Mouse (Mus musculus) brain, embryonic 14.5 days (tissue): ENCODE measurements at regions not wholly inside any gene's neighbourhood (a gene's known extent, or its start where the extent isn't known, plus 50 kb on each side); places are given as distances from the start of the nearest gene placed in this dataset.
"Not testable (repeated sequence)": the region's sequence is repeated elsewhere in the genome, so short reads cannot be mapped to it uniquely, and the experiment has no call there.

Experiments used
- DNase-seq: peaks from one replicate; pipeline ENCODE4 v3.0.0-alpha.2; 2011; ENCODE audit warnings: low read depth
- CTCF ChIP-seq: fragments of 200-500 bp; IDR thresholded peaks from 2 replicates; pipeline ENCODE4 v1.5.1; 2012; ENCODE audit warnings: inconsistent platforms, mild to moderate bottlenecking, moderate library complexity, borderline replicate concordance; ENCODE audit not compliant: insufficient read depth, insufficient read length; ENCODE audit errors: extremely low read depth
- POLR2A ChIP-seq: fragments of 200-500 bp; IDR thresholded peaks from 2 replicates; pipeline ENCODE4 v1.6.1; 2012; ENCODE audit warnings: mild to moderate bottlenecking, inconsistent platforms, borderline replicate concordance; ENCODE audit not compliant: poor library complexity, insufficient read depth, insufficient read length, severe bottlenecking; ENCODE audit errors: extremely low read depth

DNA sequence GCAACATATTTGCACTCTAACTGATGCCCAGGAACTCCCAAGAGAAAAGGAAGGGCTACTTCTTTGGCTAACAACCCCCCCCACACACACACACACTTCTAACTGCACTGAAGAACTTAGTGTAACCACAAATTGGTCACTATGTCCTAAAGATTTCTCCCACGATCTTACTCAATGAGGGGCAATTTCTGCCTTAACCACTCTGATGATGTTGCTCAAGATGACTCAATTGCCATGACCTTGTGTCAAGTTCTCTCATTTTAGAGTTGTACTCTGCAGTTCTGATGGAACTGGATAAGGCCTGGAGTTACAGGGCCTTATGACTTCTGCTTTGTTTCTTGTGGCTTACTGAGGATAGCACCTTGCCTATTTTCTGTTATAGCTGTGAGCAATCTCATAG lies 81.7 kb downstream of the Sem1 start:
- no peak for TF ChIP-seq CTCF
- no peak for TF ChIP-seq POLR2A
- no peak for DNase-seq

DNA sequence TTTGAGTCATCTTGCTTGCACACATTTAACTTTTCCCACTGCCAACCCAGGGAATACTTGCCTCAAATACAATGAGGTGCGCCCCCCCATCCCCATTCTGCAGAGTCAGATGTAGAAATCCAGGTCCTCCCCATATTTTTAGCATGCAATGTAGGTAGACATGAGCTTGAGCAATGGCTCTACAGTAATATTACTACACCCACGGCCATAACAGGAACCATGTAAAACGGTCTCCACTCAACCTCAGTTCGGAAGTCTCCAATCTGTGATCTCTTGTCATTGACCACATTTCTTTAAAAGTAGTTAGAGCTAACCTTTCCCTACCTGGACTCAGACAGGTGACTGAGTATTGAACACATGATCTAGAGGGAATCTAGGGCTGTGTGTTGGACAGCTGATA lies 82.1 kb downstream of the Sem1 start:
- no peak for DNase-seq
- TF ChIP-seq CTCF (no peak), POLR2A (no peak)

DNA sequence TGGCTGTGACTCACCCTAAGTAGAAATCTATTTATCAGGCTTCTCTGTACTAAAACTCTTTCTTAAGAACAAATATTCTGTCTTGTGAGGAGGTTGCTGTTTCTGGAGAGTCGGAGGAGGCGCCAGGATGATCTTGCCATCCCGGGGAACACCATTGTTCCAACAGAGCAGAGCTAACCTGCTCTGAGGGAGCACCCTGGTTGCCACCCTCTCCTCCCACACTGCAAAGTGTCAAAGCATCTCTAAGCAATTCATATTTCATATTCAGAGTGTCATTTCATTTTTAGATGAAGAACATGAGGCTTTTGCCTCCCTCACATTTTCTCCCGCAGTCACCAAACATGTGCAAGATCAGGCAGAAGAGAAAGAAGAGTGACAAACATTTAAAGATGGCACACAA lies 90.3 kb downstream of the Sem1 start:
- no peak for DNase-seq
- no peak for TF ChIP-seq POLR2A
- no peak for TF ChIP-seq CTCF

DNA sequence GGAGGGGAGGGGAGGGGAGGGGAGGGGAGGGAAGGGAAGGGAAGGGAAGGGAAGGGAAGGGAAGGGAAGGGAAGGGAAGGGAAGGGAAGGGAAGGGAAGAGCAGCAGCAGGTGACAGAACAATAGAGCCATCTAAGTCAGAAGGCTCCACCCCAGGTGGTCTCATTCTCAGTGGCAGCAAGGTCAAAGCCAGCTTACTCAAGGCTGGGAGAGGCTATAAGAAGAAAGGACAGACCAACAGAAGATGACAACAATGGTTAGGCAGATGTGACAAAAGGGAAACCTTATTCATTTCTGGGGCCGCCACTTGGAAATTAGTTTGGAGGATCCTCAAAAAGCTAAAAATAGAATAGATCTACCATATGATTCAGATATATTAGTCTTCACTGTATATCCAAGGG lies 96.9 kb downstream of the Sem1 start:
- not testable (repeated sequence) for DNase-seq

DNA sequence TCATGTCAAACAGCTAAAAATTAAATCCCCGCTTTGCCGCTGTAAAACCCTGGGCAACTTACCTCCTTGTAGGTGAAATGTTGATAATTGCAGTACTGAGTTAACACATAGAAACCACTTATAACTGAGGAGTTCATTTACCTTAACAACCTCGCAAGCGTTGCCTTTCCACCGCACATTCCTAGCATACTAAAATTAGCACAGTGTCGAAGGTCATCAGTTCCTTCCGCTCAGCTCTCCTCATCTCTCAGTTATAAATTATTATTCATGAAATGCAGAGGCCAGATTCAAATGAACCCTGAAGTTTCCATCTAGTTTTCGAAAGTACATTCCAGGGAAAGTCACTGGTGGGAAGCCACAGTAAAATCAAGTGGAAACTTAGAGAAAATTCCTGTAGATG lies 108.1 kb downstream of the Sem1 start:
- TF ChIP-seq POLR2A (no peak), CTCF (no peak)
- no peak for DNase-seq

DNA sequence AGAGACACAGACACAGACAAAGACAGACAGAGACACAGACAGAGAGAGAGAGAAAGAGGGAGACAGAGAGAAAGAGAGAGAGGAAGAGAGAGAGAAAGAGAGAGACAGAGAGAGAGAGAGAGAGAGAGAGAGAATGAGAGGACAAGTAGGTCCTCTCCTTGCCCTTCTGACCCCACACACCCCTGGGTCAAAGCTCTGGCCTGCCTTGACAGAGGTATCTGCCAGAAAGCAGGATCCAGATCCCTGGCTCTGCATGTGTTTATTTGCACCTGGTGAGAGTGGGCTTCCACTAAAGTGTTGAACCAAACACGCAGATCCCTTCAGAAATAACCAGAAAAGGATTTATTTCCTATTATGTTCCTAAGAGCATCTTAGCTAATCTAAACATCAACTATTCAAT lies 110.9 kb downstream of the Sem1 start:
- DNase-seq: no peak

DNA sequence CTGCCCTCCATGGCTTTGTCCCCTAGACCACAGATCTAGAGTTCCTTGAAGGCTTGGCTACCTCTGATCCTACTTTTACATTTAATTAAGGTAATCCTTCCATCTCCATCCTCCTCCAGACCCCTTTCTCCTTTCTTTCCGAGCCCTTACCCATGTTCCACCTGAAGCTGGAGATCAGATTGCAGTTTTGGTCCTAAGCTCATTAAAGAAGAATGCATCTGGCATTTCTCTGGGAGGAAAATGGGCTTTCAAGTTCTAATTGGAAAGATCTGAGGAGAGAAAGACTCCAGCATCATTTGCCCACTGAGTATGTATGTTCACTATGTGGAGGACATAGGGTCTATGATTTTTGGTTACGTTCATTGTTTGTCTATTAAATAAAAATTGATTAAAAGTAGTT lies 112.2 kb downstream of the Sem1 start:
- DNase-seq: no peak
- TF ChIP-seq POLR2A: no peak
- no peak for TF ChIP-seq CTCF

More for the DNA sequence above, 110.9 kb downstream of the Sem1 start:
- TF ChIP-seq CTCF: no peak
- TF ChIP-seq POLR2A: no peak

DNA sequence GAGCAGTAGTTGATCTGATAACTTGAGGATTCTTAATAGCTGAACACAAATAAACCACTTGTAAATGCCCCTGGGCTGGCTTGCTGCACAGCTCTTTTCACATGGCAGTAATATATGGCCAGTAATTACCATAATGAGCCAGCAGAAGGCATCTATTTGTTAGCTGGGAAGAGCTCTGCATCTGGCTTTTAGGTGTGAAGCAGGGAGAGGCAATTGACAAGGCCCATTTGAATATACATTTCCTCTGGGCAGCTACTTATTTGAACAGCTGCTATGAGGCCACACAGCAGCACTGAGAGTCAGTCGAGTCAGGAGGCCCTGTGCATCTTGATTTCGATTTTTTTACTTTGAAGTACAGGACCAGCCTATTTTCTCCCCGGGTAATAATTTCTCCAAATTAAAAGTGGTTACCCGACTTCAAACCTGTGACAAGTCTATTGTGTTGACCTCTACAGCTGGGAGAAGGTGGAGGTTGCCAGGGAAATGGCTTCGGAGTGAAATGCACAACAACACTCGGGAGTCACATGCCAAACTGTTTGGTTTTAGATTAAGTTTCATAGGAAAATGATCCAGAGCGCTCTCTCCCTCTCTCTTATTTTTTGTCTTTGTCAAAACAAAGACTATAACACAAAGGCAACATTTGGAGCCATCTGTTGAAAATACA lies 114.5 kb downstream of the Sem1 start:
- TF ChIP-seq CTCF: peak; percentile 27; the same call in 1 of the 2 replicates
- TF ChIP-seq POLR2A: no peak
- DNase-seq: peak; percentile 90

DNA sequence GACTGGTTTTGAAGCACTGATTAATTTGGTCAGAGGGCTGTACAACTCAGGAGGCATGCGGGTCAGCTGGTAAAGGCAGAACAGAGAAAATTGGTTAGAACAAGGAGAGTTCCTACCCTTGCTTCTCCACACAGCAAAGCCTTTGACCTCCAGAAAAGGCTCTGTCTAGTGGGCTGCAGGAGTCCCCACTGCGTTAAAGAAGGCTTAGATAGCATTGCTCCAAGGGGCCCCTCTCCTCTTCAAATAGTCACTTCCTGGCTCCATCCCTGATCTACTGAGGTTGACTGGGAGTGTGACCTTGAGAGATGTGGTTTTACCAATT lies 118.6 kb downstream of the Sem1 start:
- no peak for TF ChIP-seq POLR2A
- no peak for TF ChIP-seq CTCF
- no peak for DNase-seq

DNA sequence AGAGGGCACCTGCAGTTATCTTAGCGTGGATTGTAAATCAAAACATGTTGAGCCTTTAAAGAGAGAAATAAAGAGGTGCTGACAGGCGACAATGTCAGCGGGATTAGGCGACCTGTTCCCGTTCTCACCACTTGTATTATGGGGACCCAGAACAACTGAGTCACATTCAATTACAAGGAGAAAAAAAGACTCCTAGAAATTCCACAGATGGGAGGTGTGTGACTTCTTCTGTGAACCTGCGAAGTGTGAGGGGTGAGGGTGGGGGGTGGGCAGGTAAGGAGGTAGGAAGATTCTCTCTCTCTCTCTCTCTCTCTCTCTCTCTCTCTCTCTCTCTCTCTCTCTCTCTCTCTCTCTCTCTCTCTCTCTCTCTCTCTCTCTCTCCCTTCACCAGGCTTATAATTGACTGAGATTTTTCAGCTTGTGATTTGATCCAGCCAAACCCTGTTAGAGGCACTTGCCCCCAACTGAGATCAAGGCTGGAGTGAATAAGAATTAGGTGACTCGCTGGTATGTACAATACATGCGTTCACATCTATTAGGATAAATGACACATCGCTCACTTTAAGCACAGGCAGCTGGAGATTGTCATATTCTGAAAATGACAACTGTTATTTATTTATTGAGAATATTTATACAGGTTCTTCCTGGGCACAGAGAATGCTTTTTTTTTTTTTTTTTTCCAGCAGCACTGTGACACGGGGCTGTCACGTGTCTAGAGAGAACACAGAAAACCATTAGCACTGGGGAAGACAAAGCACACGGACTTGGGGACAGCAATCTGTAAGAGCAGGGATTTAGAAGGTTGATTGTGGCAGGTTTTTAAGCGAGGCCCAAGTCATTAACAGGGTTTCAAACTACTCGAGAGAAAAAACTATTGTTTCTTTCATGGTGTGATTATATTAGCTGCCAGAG lies 119.2 kb downstream of the Sem1 start:
- TF ChIP-seq CTCF: no peak
- TF ChIP-seq POLR2A: no peak
- peak; percentile 85 for DNase-seq

DNA sequence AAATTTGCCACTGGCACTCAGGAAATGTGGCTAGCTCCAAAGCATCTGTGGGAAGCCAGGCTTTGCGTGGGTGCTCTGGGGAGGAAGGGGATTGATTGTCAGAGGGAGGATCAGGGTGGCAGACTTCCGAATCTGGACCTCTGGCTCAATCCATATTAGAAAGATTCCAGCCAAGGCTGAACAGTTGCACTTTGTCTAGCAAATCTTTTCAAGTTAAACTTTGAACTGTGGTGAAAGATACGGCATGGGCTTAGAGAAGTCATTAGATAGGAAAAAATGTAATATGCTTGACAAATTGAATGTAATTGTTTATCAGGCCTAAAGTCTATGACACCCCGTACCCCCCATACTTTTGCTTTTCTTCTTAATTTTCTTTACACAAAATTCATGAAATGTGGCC lies 120.7 kb downstream of the Sem1 start:
- TF ChIP-seq POLR2A: no peak
- no peak for TF ChIP-seq CTCF
- DNase-seq: no peak

DNA sequence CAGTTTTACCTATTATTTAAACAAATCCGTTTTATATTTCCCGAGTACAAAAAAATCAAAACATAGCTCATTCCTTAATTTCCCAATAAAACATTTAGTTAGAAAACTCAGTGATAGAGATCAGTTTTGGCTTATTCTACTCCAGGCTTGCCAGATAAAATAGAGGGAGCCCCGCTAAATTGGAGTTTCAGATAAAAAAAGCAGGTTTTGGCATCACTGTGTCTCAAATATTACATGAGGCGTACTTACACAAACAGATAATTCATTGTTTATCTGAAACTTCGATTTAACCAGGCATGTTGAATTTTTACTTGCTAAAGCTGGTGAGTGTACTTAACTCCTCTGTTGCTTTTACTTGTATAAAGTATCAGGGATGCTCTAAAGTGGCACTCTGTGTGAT lies 121.5 kb downstream of the Sem1 start:
- no peak for DNase-seq
- TF ChIP-seq POLR2A (no peak), CTCF (no peak)
